Mouse (Mus musculus) erythroblast, embryonic 14.5 days (primary cell): ENCODE results near the gene C2cd4a.

ENCODE experiments used
- GATA1 ChIP-seq: IDR thresholded peaks from 2 replicates; pipeline ENCODE4 v1.6.1; 2012; ENCODE audit warnings: low read length, inconsistent platforms, mixed read lengths
- TAL1 ChIP-seq: IDR thresholded peaks from 3 replicates; pipeline ENCODE4 v1.6.1; 2012; ENCODE audit warnings: low read length, inconsistent platforms, mixed read lengths

GRCm38 (mm10) chr9:67793501-67793900 lies 38.6 kb downstream of the C2cd4a start:
- TF ChIP-seq GATA1 = no peak
- no peak for TF ChIP-seq TAL1
